Mouse (Mus musculus): ENCODE results near the gene Olfr1294.

The Olfr1294 gene

DNA sequence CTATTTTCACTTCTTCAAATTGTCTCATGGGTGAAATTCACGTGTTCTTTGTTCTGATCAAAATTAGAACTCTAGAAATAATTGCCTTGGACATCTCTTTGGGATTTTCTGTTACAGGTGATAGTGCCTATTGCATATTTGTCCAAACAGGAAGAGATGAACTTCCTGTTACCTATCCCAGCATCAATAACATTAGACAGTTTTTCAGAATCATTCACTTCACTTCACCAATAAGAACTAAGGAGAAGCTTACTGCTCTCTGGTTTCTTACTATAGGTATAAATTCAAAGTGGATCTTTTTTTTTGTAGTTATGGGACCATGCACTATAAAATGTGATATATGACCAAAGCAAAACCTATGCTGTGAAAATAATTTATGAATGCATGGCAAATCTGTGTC lies at the start of gene Olfr1294:
Gene Olfr1294, minus strand, starts transcription at position 101 of the 400 bp plus-strand sequence.
- no peak for DNase-seq (ENCODE audit: low spot score)

DNA sequence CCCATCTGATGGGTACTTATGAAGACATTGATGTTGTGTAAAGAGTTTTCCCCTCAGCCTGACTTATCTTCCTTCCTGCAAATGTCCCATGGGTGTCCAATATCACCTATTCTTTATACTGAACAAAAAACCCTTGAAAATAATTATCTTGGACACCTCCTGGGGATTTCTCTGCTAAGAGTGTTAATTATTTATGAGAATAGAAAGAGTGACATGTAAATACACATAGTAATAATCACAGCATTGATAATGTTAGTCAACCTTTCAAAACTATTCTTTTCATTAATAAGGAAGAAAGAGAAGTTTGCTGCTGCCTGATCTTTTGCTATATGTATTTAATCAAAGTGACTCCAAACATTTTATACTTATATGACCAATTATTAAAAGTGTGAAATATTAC lies 29.5 kb upstream of the Olfr1294 start, which contains the start of gene Olfr1295:
Gene Olfr1295, minus strand, starts transcription at position 101 of the 400 bp plus-strand sequence.
- no peak for DNase-seq (ENCODE audit: low spot score)

DNA sequence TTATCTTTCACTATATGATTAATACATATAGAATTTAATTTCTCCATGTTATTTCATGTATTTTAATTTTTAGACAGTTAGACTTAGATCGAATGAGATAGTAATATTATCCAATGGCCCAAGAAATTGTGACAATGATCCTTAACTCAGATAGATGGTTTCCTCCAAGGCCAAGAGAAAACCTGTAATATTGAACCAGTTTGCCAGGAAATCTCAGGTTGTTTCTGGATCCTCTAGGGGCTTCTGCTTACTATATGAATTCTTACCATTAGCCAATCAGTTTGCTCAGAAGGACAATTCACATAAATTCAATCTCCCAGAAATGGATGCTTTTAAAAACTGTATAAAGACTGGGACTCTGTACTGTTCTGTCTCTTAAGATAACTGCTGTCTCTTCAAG lies 15.2 kb downstream of the Olfr1294 start, which contains the start of gene Olfr1293-ps:
Gene Olfr1293-ps, plus strand, starts transcription at position 301 of the 400 bp plus-strand sequence.
- no peak for DNase-seq (ENCODE audit: low spot score)

DNA sequence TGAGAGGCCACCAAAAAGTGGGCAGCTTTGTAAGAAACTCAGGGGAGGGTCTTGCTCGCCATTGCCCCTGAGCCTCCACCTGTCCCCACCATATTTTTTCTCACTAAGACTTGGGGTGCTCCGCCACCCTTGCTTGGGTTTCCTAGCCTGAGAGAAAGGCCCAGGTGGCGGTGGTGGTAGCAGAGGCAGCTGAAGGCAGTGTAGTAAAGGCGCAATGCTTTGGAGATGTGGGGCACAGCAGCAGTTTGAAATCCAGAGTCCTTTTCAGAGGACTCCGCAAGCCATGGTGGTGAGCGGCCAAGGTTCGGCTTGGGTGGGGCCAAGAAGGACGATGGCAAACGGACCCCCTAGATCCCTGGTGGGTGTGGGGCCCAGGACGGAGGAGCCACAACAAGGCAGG lies 22.6 kb downstream of the Olfr1294 start:
- DNase-seq (ENCODE audit: low spot score) = no peak

DNA sequence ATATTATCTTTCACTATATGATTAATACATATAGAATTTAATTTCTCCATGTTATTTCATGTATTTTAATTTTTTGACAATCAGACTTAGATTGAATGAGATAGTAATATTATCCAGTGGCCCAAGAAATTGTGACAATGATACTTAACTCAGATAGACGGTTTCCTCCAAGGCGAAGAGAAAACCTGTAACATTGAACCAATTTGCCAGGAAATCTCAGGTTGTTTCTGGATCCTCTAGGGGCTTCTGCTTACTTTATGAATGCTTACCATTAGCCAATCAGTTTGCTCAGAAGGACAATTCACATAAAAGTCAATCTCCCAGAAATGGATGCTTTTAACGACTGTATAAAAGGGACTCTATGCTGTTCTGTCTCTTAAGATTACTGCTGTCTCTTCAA lies 43.2 kb downstream of the Olfr1294 start, which contains the start of gene Olfr1291-ps1:
Gene Olfr1291-ps1, plus strand, starts transcription at position 301 of the 400 bp plus-strand sequence.
- no peak for DNase-seq (ENCODE audit: low spot score)

DNA sequence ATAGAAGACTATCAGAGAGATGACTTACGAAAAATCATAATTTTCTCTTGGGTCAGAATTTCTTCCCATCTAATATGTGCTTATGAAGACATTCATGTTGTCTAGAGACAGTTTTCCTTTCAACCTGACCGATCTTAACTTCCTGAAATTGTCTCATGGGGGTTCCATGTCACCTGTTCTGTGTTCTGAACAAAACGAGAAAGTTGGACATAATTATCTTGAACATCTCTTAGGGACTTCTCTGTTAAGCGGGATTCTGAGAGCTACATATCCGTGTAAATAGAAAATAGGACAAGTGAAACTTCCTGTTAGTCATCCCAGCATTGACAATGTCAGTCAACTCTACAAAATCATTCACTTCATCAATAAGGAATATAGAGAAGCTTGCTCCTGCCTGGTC lies 46.4 kb downstream of the Olfr1294 start, which contains the start of gene Olfr1290:
Gene Olfr1290, minus strand, starts transcription at position 101 of the 400 bp plus-strand sequence.
- DNase-seq (ENCODE audit: low spot score) = no peak
